Mouse (Mus musculus): ENCODE measurements at regions not wholly inside any gene's neighbourhood (a gene's known extent, or its start where the extent isn't known, plus 50 kb on each side); places are given as distances from the start of the nearest gene placed in this dataset.
"Not testable (repeated sequence)": the region's sequence is repeated elsewhere in the genome, so short reads cannot be mapped to it uniquely, and the experiment has no call there.

DNA sequence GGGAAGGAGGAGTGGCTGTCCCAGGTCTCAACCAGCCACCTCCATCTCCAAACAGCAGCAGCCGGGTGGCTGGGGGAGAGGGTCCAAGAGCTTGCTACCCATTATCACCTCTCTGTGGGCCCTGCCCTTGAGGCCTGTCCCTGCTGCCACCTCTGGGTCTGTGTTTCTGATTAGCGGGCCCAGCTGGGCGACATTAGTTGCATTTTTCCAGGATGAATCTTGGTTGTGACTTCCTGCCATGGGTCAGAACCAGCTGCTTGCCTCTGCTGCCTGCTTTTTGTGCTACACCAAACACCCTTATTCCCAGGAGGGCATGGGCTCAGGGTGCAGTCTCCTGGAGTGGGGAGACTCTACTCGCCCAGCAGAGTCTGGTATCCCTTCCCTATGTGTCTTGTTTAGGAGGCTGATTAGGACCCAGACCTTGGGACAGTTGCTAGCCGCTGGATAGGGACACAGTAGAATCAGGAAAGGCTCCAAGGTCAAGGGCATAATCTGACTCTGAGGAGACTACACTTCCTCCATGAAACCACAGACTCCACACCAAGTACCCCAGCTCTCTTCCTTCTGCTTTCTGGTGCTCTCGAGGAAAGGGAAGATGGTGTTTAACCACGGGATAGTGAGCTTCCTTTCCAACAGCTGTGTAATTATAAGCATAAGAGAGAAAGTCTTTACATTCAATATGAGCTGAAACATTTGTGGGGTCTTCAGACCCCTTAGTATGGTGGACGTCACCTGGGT is 278.4 kb downstream of the Cyp26b1 start:
- Histone ChIP-seq H3K36me3 (no peaks in the 10 kb centered on the region), H3K4me1 (replicated peaks) (peaks cover 18% of the 10 kb centered on the region; the same call in 1 of the 2 replicates), H3K9me3 (replicated peaks) (no peaks in the 10 kb centered on the region), H3K4me3 (no peak overlapping the region), H3K9ac (no peak overlapping the region), H3K27me3 (replicated peaks) (peaks cover 16% of the 10 kb centered on the region), H3K4me2 (no peak overlapping the region), H3K27ac (ENCODE audit: poor library complexity, severe bottlenecking) (no peak overlapping the region)
- 51% methylated on average over 8 of the region's 8 CpGs for WGBS
- no peak for ATAC-seq (ENCODE audit: insufficient number of reproducible peaks, low FRiP score)

DNA sequence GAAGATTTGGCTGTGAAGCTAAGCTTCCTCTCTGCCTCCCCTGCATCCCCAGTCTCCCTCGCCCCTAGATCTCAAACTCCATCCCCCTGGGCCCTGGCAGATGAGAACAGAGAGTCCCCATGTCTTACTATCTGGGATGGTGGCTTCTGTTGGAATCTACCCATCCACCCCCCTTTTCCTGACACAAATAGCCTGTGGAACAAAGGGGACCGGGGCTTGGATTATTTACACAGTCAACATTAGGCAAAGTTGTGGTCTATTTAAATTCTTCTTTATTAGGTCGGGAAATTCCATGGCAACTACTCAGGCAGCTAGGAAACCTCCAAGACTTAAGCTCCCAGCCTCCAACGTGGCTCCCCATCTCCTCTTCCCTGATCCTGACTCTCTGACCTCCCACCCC is 279.9 kb downstream of the Cyp26b1 start:
- Histone ChIP-seq H3K36me3 (no peaks in the 10 kb centered on the region), H3K4me2 (no peak overlapping the region), H3K27ac (ENCODE audit: poor library complexity, severe bottlenecking) (no peak overlapping the region), H3K27me3 (replicated peaks) (peaks cover 20% of the 10 kb centered on the region; the same call in 1 of the 2 replicates), H3K9ac (no peak overlapping the region), H3K4me1 (replicated peaks) (peaks cover 14% of the 10 kb centered on the region; the same call in 1 of the 2 replicates), H3K9me3 (replicated peaks) (no peaks in the 10 kb centered on the region), H3K4me3 (no peak overlapping the region)
- WGBS = 36% methylated on average over 4 of the region's 4 CpGs
- ATAC-seq (ENCODE audit: insufficient number of reproducible peaks, low FRiP score) = no peak

- H3K4me1 ChIP-seq (replicated peaks) = 0 out of 2 replicates have a peak, but pooled peaks cover 8% of the 10 kb centered on the region
- H3K9ac ChIP-seq = no peak overlapping the region
- H3K4me2 ChIP-seq = no peak overlapping the region
- peaks cover 14% of the 10 kb centered on the region; the same call in 1 of the 2 replicates for H3K27me3 ChIP-seq (replicated peaks)
- H3K4me3 ChIP-seq = no peak overlapping the region
- no peaks in the 10 kb centered on the region for H3K36me3 ChIP-seq
- no peaks in the 10 kb centered on the region for H3K9me3 ChIP-seq (replicated peaks)
- H3K27ac ChIP-seq (ENCODE audit: poor library complexity, severe bottlenecking) = no peak overlapping the region
- ATAC-seq (ENCODE audit: insufficient number of reproducible peaks, low FRiP score) = no peak
- WGBS = 58% methylated on average over 9 of the region's 9 CpGs
These were observed 283.0 kb downstream of the Cyp26b1 start for GRCm38 (mm10) chr6:84310635-84311241.

DNA sequence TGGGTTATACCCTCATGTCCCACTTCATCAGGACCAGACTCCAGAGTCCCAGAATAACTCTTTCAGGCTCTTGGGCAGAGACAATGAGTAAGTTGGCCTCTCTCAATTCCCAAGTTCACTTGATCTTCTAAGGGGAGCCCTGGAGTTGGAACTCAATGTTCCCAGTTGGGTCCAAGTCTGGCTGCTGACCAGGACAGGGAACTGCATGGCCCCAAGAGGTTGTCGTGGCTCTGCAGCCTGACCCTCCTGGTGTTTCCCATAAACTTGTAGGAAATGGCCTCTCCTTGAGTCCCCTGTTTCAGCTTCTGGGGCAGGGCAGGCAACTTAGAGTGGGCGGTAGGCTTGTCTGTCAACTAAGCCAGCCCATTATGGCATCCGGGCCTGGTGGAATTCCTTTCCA is 286.2 kb downstream of the Cyp26b1 start:
- Histone ChIP-seq H3K4me1 (replicated peaks) (0 out of 2 replicates have a peak, but pooled peaks cover 12% of the 10 kb centered on the region), H3K36me3 (no peaks in the 10 kb centered on the region), H3K9me3 (replicated peaks) (no peaks in the 10 kb centered on the region), H3K27ac (ENCODE audit: poor library complexity, severe bottlenecking) (no peak overlapping the region), H3K27me3 (replicated peaks) (0 out of 2 replicates have a peak, but pooled peaks cover 5% of the 10 kb centered on the region), H3K4me3 (no peak overlapping the region), H3K4me2 (no peak overlapping the region), H3K9ac (no peak overlapping the region)
- 81% methylated on average over 3 of the region's 3 CpGs for WGBS
- no peak for ATAC-seq (ENCODE audit: insufficient number of reproducible peaks, low FRiP score)

DNA sequence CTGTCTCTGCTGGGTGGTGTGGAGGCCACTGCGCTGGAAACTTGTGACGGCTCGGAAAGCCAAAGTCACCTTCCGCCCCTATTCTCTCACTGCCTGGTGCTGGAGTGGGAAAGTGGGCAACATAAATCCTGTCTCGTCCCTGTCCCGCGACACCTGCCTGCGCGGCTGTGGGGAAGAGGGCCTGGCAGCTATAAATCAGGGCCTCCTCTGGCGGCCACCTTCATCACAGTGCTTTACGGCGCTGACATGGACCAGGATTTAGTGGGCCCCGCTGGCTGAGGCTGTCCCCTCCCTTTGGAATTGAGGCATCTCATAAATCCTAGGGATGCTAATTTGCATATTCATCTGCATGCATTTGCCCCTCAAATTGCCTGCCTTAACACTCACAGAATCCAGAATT is 287.1 kb downstream of the Cyp26b1 start:
- ATAC-seq (ENCODE audit: insufficient number of reproducible peaks, low FRiP score) = no peak
- no peak overlapping the region for H3K27ac ChIP-seq (ENCODE audit: poor library complexity, severe bottlenecking)
- H3K4me3 ChIP-seq = no peak overlapping the region
- 78% methylated on average over 13 of the region's 13 CpGs for WGBS
- no peak overlapping the region for H3K4me2 ChIP-seq
- H3K36me3 ChIP-seq = no peaks in the 10 kb centered on the region
- no peaks in the 10 kb centered on the region for H3K9me3 ChIP-seq (replicated peaks)
- no peak overlapping the region for H3K9ac ChIP-seq
- 0 out of 2 replicates have a peak, but pooled peaks cover 12% of the 10 kb centered on the region for H3K4me1 ChIP-seq (replicated peaks)
- 0 out of 2 replicates have a peak, but pooled peaks cover 5% of the 10 kb centered on the region for H3K27me3 ChIP-seq (replicated peaks)

GRCm38 (mm10) chr6:84305093-84305492 is 288.6 kb downstream of the Cyp26b1 start:
- Histone ChIP-seq H3K36me3 (no peaks in the 10 kb centered on the region), H3K4me1 (replicated peaks) (0 out of 2 replicates have a peak, but pooled peaks cover 12% of the 10 kb centered on the region), H3K9ac (no peak overlapping the region), H3K4me3 (no peak overlapping the region), H3K9me3 (replicated peaks) (no peaks in the 10 kb centered on the region), H3K27ac (ENCODE audit: poor library complexity, severe bottlenecking) (no peak overlapping the region), H3K27me3 (replicated peaks) (peaks cover 5% of the 10 kb centered on the region; the same call in 1 of the 2 replicates), H3K4me2 (no peak overlapping the region)
- 59% methylated on average over 3 of the region's 3 CpGs for WGBS
- no peak for ATAC-seq (ENCODE audit: insufficient number of reproducible peaks, low FRiP score)

- not testable (repeated sequence) for H3K9ac ChIP-seq; H3K9me3 ChIP-seq (replicated peaks); H3K36me3 ChIP-seq; ATAC-seq (ENCODE audit: insufficient number of reproducible peaks, low FRiP score); H3K4me2 ChIP-seq; H3K4me3 ChIP-seq; H3K27ac ChIP-seq (ENCODE audit: poor library complexity, severe bottlenecking); H3K27me3 ChIP-seq (replicated peaks)
- WGBS = 82% methylated on average over 3 of the region's 3 CpGs
- H3K4me1 ChIP-seq (replicated peaks) = 0 out of 2 replicates have a peak, but pooled peaks cover 12% of the 10 kb centered on the region
These were observed 290.8 kb downstream of the Cyp26b1 start for GRCm38 (mm10) chr6:84302916-84303315.

DNA sequence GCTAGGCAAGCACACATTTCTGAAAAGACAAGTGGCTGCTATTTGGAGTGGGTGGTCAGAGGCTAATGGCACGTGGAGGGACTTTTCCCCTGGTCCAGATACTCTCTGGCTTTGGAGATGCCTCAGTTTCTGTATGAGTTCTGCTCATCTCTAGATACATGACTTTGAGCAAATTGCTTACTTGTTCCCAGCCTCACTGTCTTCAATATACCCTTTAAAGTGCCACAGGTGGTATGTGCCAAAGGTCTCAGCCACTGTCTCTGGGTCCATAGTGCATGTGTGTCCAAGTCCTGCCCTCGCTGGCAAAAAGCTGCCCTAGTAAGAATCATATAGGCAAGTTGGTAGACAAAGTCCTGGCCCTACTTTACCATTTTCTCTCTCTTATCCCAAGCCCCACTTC is 291.5 kb downstream of the Dysf start:
- Histone ChIP-seq H3K9ac (no peak overlapping the region), H3K9me3 (replicated peaks) (no peaks in the 10 kb centered on the region), H3K4me1 (replicated peaks) (0 out of 2 replicates have a peak, but pooled peaks cover 9% of the 10 kb centered on the region), H3K36me3 (no peaks in the 10 kb centered on the region), H3K4me3 (no peak overlapping the region), H3K27me3 (replicated peaks) (no peaks in the 10 kb centered on the region; the same call in none of the 2 replicates), H3K27ac (ENCODE audit: poor library complexity, severe bottlenecking) (no peak overlapping the region), H3K4me2 (no peak overlapping the region)
- 77% methylated on average over 2 of the region's 2 CpGs for WGBS
- no peak for ATAC-seq (ENCODE audit: insufficient number of reproducible peaks, low FRiP score)

DNA sequence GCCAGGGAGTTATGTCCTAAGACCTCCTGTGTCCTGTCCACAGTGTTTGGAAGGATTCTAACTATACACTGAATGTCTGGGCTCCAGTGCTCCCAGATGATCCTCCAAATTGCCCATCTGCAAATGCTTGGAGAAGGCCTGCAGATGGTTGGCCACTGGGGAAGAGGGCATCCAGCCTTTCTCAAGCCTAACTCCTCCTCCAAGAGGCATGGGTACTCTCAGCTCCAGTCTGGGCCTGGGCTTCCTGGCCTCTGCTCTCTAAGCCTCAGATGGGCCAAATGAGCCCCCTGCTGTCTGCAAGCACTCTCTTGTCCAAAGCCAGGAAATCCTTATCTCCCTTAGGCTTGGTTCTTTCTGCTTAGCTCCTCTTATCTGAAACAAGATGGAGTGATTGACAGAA is 290.8 kb downstream of the Dysf start:
- Histone ChIP-seq H3K4me2 (no peak overlapping the region), H3K27ac (ENCODE audit: poor library complexity, severe bottlenecking) (no peak overlapping the region)
- no peak for ATAC-seq (ENCODE audit: insufficient number of reproducible peaks, low FRiP score)

DNA sequence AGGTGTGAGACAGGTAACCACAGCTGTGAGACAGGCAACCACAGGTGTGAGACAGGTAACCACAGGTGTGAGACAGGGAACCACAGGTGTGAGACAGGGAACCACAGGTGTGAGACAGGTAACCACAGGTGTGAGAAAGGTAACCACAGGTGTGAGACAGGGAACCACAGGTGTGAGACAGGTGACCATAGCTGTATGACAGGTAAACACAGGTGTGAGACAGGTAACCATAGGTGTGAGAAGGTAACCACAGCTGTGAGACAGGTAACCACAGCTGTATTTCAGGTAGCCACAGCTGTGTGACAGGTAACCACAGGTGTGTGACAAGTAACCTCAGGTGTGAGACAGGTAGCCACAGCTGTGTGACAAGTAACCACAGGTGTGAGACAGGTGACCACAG is 265.5 kb downstream of the Dysf start:
- peaks cover 12% of the 10 kb centered on the region for H3K27me3 ChIP-seq (replicated peaks)
- H3K4me3 ChIP-seq; H3K4me2 ChIP-seq; H3K36me3 ChIP-seq; H3K9me3 ChIP-seq (replicated peaks); ATAC-seq (ENCODE audit: insufficient number of reproducible peaks, low FRiP score); H3K9ac ChIP-seq; H3K27ac ChIP-seq (ENCODE audit: poor library complexity, severe bottlenecking): not testable (repeated sequence)
- H3K4me1 ChIP-seq (replicated peaks) = peaks cover 10% of the 10 kb centered on the region

More for the DNA sequence above, 290.8 kb downstream of the Dysf start:
- Histone ChIP-seq H3K27me3 (replicated peaks) (no peaks in the 10 kb centered on the region; the same call in none of the 2 replicates), H3K36me3 (no peaks in the 10 kb centered on the region), H3K9me3 (replicated peaks) (no peaks in the 10 kb centered on the region), H3K9ac (no peak overlapping the region), H3K4me1 (replicated peaks) (0 out of 2 replicates have a peak, but pooled peaks cover under 1% of the 10 kb centered on the region), H3K4me3 (no peak overlapping the region)

DNA sequence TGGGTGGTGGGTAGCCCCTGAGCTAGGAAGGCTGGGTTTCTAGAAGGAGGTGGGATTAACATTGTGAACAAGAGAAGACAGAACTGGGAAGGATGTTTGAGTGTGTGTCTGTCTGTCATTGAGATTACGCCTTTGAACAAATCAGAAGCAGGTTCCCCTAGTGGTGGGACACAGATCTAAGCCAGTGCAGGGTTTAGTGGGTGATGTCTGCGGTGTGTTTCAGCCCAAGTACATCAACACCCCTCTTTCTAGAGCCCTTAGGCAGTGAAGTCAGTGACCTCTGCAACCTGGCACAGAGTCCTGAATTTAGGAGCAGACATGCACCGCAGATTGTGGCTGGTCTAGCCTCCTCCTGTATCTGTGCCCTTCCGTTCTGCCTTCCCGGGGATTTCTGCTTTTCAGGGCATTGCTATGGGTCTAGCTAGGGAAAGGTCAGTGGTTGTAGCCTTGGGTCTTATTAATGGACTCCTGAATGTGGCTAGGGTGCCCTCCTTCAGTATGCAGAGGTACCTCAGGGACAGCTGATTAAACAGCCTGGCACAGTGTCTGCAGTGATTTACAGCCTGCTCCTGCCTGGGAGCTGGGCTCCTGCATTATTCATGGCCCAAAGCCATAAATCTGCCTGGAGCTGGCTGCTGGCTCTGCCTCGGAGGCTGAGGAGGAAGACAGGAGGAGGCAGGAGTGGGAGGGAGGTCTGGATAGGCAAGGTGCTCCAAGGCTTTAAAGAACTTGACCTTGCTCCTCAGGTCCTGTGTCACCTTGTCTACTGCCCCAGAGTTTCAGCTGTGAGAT is 264.3 kb downstream of the Dysf start:
- Histone ChIP-seq H3K27ac (ENCODE audit: poor library complexity, severe bottlenecking) (no peak overlapping the region), H3K36me3 (no peaks in the 10 kb centered on the region), H3K9ac (no peak overlapping the region), H3K4me1 (replicated peaks) (peaks cover 10% of the 10 kb centered on the region), H3K27me3 (replicated peaks) (peaks cover 12% of the 10 kb centered on the region), H3K4me2 (no peak overlapping the region), H3K9me3 (replicated peaks) (no peaks in the 10 kb centered on the region), H3K4me3 (no peak overlapping the region)
- ATAC-seq (ENCODE audit: insufficient number of reproducible peaks, low FRiP score) = no peak
- 78% methylated on average over 6 of the region's 6 CpGs for WGBS

Measured in heart, embryonic 12.5 days (tissue).